Mouse (Mus musculus): ENCODE measurements around the gene E030018B13Rik.

- TF ChIP-seq EP300 (IDR thresholded peaks at IDR 0.05; ENCODE audit: insufficient read depth, low read depth, low read length) (no peak), POLR2A (IDR thresholded peaks at IDR 0.05; ENCODE audit: insufficient read depth, low read length) (no peak)
Observed at GRCm38 (mm10) chr7:63940321-63940720, 23.7 kb downstream of the E030018B13Rik start.

Measured in ES-Bruce4 (cell line).